Mouse (Mus musculus) G1E (cell line): ENCODE results near the gene Itgb6.

Experiments
- CTCF ChIP-seq: IDR thresholded peaks from 2 replicates; pipeline ENCODE4 v1.5.1; 2012; ENCODE audit warnings: low read depth, low read length, inconsistent platforms, mixed read lengths
- GATA1 ChIP-seq: IDR thresholded peaks from 2 replicates; pipeline ENCODE4 v1.6.1; 2012; ENCODE audit warnings: borderline replicate concordance, low read length, inconsistent platforms, mixed read lengths
- GATA2 ChIP-seq: IDR thresholded peaks from 2 replicates; pipeline ENCODE4 v1.6.1; 2012; ENCODE audit warnings: low read depth, low read length, inconsistent platforms, borderline replicate concordance
- POLR2AphosphoS5 ChIP-seq: IDR thresholded peaks from 2 replicates; pipeline ENCODE4 v1.6.1; 2012; ENCODE audit warnings: low read depth, low read length, inconsistent platforms; ENCODE audit not compliant: insufficient replicate concordance
- TAL1 ChIP-seq: conservative IDR thresholded peaks from 2 replicates; pipeline ENCODE4 v1.6.1; 2012; ENCODE audit warnings: low read depth, low read length, inconsistent platforms, mixed read lengths

DNA sequence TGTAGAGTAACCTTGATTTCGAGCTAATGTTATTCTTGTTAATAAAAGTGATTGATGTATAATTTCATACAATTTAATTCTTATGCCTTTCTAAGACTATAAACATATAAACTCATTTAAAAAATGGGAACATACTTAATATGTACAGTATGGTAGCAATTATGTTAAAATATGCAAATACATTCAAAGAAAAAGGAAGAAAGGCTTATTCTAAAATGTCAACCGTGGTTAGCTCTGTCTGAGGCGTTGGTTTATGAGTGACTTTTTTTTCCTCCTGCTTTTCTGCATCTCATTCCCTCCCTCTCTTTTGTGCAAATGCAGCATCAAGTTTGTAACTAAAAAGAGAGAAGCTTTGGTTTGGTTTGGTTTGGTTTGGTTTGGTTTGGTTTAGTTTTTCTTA, 79.0 kb downstream of the Itgb6 start:
- no peak for TF ChIP-seq CTCF
- no peak for TF ChIP-seq TAL1
- TF ChIP-seq GATA1, result no peak
- TF ChIP-seq GATA2, result no peak
- TF ChIP-seq POLR2AphosphoS5, result no peak
